Mouse (Mus musculus): ENCODE measurements around the gene Tmem56. TPM values are rescaled to one million over a fixed set of nuclear protein-coding genes. Genes with fewer than 3 reads are reported as not detected.

The Tmem56 gene
- polyA plus RNA-seq, 1 experiment from 2014 or later: 1.7 TPM

DNA sequence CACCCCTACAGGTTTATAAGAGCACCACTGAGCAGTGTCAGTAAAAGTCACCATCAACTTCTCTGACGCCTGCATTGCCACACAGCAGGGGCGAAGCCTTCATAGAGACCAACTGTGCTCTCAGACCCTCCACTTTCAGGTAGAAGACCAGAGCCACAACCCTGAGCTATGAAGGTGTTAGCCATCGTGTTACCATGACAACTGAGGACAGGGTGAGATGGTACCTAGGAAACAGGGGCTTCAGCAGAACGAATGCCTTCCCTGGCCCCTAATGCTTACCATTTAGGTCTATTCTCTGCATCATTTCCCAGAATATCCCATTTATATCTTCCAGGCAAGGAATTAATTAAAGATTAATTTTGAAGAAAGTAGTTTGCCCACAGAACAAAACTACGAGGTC is 26.0 kb upstream of the Tmem56 start:
- no peaks in the 10 kb centered on the region for H3K36me3 ChIP-seq (ENCODE audit: insufficient read depth, low read length)
- H3K4me3 ChIP-seq (replicated peaks; ENCODE audit: low read depth, low read length): no peak overlapping the region
- no peak for TF ChIP-seq CTCF (IDR thresholded peaks at IDR 0.05; ENCODE audit: low read depth)
- H3K27ac ChIP-seq: no peak overlapping the region
- H3K9me3 ChIP-seq (replicated peaks; ENCODE audit: low read length): no peaks in the 10 kb centered on the region
- H3K27me3 ChIP-seq (ENCODE audit: insufficient read depth, low read length): no peaks in the 10 kb centered on the region
- H3K4me1 ChIP-seq (replicated peaks; ENCODE audit: insufficient read depth, low read length): no peaks in the 10 kb centered on the region
- 81% methylated on average over 5 of the region's 5 CpGs for WGBS
- no peak overlapping the region for H3K4me2 ChIP-seq (ENCODE audit: low read length)
- H3K9ac ChIP-seq (ENCODE audit: low read depth, low read length): no peak overlapping the region
- no peak for DNase-seq (ENCODE audit: low spot score)
- no peak for ATAC-seq (replicated peaks; ENCODE audit: low FRiP score, low read depth)

DNA sequence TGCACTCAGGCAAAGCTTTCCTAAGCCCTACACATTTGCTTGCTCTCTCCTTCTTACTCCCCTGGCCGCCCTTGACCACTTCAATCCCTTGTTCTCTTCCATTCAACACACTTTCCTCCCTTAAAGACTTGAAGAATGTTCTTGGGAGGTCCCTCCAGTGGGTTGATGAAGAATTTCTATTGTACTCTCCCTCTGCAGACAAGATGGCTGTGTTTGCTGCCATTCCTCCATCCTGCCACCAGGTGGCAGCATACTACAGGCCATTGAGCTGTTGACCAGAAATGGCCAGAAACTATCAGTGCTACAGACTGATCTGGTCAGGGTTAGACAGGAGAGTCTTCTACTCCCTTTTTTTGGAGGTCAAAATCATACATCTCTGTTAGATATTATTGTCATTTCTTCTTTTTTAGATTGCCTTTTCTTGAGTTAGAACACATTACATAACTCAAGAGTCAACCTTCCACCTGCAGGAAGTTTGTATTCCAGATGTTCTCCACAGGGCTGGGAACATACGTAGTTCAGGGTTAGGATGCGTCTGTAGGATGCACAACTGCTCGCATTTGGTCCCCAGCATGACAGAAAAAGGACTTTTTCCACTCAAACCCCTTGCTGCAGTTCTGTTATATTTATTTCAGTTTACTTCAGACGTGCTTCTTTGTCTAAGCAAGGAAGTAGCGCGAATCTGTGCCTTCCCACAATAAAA is 24.8 kb upstream of the Tmem56 start:
- Histone ChIP-seq H3K4me1 (replicated peaks; ENCODE audit: insufficient read depth, low read length) (no peaks in the 10 kb centered on the region), H3K9ac (ENCODE audit: low read depth, low read length) (no peak overlapping the region), H3K4me2 (ENCODE audit: low read length) (no peak overlapping the region), H3K9me3 (replicated peaks; ENCODE audit: low read length) (no peaks in the 10 kb centered on the region), H3K27me3 (ENCODE audit: insufficient read depth, low read length) (no peaks in the 10 kb centered on the region), H3K36me3 (ENCODE audit: insufficient read depth, low read length) (no peaks in the 10 kb centered on the region), H3K27ac (no peak overlapping the region), H3K4me3 (replicated peaks; ENCODE audit: low read depth, low read length) (no peak overlapping the region)
- DNase-seq (ENCODE audit: low spot score) (peak; percentile 93), ATAC-seq (replicated peaks; ENCODE audit: low FRiP score, low read depth) (peak; percentile 75)
- WGBS: 76% methylated on average over 7 of the region's 7 CpGs
- peak; percentile 99 for TF ChIP-seq CTCF (IDR thresholded peaks at IDR 0.05; ENCODE audit: low read depth)

DNA sequence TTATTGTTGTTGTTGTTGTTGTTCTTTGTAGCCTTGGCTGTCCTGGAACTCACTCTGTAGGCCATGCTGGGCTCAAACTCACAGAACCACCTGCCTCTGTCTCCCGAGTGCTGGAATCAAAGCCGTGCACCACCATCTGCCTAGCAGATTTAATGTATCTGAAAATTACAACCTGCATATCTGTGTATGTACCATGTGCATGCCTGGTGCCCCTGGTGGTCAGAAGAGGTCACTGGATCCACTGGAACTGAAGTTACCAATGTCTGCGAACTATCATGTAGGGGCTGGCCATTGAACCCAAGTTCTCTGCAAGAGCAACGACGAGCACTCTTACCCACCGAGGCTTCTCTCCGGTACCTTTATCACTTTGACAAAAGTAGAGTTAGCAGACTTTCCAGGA is 23.7 kb upstream of the Tmem56 start:
- ATAC-seq (replicated peaks; ENCODE audit: low FRiP score, low read depth) (0 out of 2 replicates have a peak, but pooled peaks have one; percentile 26), DNase-seq (ENCODE audit: low spot score) (no peak)
- no peaks in the 10 kb centered on the region for H3K27me3 ChIP-seq (ENCODE audit: insufficient read depth, low read length)
- H3K4me1 ChIP-seq (replicated peaks; ENCODE audit: insufficient read depth, low read length): no peaks in the 10 kb centered on the region
- peak; percentile 46; the same call in 1 of the 2 replicates for TF ChIP-seq CTCF (IDR thresholded peaks at IDR 0.05; ENCODE audit: low read depth)
- H3K36me3 ChIP-seq (ENCODE audit: insufficient read depth, low read length): no peaks in the 10 kb centered on the region
- H3K9ac ChIP-seq (ENCODE audit: low read depth, low read length): no peak overlapping the region
- H3K4me3 ChIP-seq (replicated peaks; ENCODE audit: low read depth, low read length): no peak overlapping the region
- no peak overlapping the region for H3K4me2 ChIP-seq (ENCODE audit: low read length)
- WGBS: 92% methylated on average over 7 of the region's 7 CpGs
- H3K27ac ChIP-seq: no peak overlapping the region
- no peaks in the 10 kb centered on the region for H3K9me3 ChIP-seq (replicated peaks; ENCODE audit: low read length)

DNA sequence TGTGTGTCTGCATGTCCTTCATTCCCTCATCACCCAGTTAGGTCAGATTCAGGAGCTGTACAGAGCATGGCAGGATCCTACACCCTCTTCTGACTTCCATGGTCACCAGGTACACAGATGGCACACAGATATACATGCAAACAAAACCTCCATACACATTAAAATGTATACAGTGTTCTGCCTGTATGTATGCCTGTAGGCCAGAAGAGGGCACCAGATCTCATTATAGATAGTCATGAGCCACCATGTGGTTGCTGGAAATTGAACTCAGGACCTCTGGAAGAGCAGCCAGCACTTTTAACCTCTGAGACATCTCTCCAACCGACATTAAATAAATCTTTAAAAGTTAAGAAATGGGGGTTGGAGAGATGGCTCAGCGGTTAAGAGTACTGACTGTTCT is 11.3 kb upstream of the Tmem56 start:
- Histone ChIP-seq H3K27ac (no peak overlapping the region), H3K27me3 (ENCODE audit: insufficient read depth, low read length) (no peaks in the 10 kb centered on the region), H3K4me1 (replicated peaks; ENCODE audit: insufficient read depth, low read length) (0 out of 2 replicates have a peak, but pooled peaks cover 3% of the 10 kb centered on the region), H3K4me2 (ENCODE audit: low read length) (no peak overlapping the region), H3K9me3 (replicated peaks; ENCODE audit: low read length) (no peaks in the 10 kb centered on the region), H3K9ac (ENCODE audit: low read depth, low read length) (no peak overlapping the region), H3K4me3 (replicated peaks; ENCODE audit: low read depth, low read length) (no peak overlapping the region), H3K36me3 (ENCODE audit: insufficient read depth, low read length) (no peaks in the 10 kb centered on the region)
- 79% methylated on average over 2 of the region's 2 CpGs for WGBS
- TF ChIP-seq CTCF (IDR thresholded peaks at IDR 0.05; ENCODE audit: low read depth): peak; percentile 53; the same call in 1 of the 2 replicates
- no peak for DNase-seq (ENCODE audit: low spot score)
- ATAC-seq (replicated peaks; ENCODE audit: low FRiP score, low read depth): no peak

DNA sequence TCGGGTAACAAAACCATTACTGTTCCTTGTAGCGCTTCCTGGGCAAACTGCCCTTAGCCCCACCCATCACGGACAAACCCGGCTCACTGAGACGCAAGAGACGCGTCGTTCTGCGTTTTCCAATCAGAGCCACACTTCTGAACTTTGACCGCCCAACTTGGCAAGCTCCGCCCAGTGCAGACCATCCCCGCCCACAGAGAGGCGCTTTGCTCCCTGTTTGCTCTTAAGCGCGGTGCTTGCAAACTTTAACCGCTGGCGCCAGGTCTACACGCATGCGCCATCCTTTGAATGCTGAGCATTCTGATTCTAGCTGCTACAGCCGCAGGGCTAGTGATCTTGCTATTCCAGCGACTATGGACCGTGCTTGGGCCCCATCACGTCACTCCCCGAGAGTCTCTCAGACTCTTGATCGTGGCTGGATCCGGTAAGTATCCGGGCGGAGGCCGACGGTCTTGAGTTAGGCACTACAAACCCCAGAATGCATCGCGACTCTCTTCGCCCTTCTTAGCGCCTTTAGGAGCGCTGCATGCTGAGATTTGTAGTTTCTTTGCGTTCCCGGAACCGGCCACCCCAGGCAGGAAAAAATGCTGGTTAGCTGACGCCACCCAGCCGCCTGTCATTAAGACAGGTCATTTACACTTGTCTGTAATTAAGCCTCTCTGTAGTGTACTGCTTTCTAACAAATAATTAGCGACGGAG is 8.8 kb upstream of the Tmem56 start, which contains the start of gene Alg14:
TSS of gene Alg14 (plus strand) at position 214 of the 699 bp plus-strand sequence.
- Histone ChIP-seq H3K27me3 (ENCODE audit: insufficient read depth, low read length) (no peaks in the 10 kb centered on the region), H3K4me1 (replicated peaks; ENCODE audit: insufficient read depth, low read length) (0 out of 2 replicates have a peak, but pooled peaks cover 3% of the 10 kb centered on the region), H3K27ac (peak within 1 kb of the TSS; percentile 97), H3K4me2 (ENCODE audit: low read length) (peak within 1 kb of the TSS; percentile 73), H3K9me3 (replicated peaks; ENCODE audit: low read length) (no peaks in the 10 kb centered on the region), H3K36me3 (ENCODE audit: insufficient read depth, low read length) (no peaks in the 10 kb centered on the region), H3K4me3 (replicated peaks; ENCODE audit: low read depth, low read length) (peak within 1 kb of the TSS; percentile 70), H3K9ac (ENCODE audit: low read depth, low read length) (peak within 1 kb of the TSS; percentile 67)
- ATAC-seq (replicated peaks; ENCODE audit: low FRiP score, low read depth) (peak; percentile 97), DNase-seq (ENCODE audit: low spot score) (peak; percentile 99)
- under 1% methylated on average over 42 of the region's 42 CpGs for WGBS
- peak; percentile 38; the same call in 1 of the 2 replicates for TF ChIP-seq CTCF (IDR thresholded peaks at IDR 0.05; ENCODE audit: low read depth)

DNA sequence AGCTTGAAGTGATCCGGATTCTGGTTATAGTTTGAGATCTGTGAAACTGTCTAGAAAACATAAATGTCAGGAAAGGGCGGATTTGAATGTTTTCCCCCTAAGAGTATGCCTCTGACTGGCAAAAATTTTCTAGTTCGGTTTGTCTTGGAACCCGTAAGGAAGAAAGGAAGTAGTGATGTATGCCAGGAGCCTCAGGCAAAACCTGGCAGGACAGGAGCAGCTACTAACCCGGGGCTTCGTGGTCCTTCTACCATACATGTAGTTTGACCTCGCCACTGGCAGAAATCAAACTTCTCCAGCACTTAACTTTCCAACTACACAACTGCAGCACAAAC is 8.3 kb upstream of the Tmem56 start:
- Histone ChIP-seq H3K4me3 (replicated peaks; ENCODE audit: low read depth, low read length) (peak overlapping the region; percentile 70), H3K4me2 (ENCODE audit: low read length) (peak overlapping the region; percentile 73), H3K27me3 (ENCODE audit: insufficient read depth, low read length) (no peaks in the 10 kb centered on the region), H3K9me3 (replicated peaks; ENCODE audit: low read length) (no peaks in the 10 kb centered on the region), H3K27ac (peak overlapping the region; percentile 97), H3K9ac (ENCODE audit: low read depth, low read length) (peak overlapping the region; percentile 67), H3K36me3 (ENCODE audit: insufficient read depth, low read length) (no peaks in the 10 kb centered on the region), H3K4me1 (replicated peaks; ENCODE audit: insufficient read depth, low read length) (0 out of 2 replicates have a peak, but pooled peaks cover 3% of the 10 kb centered on the region)
- ATAC-seq (replicated peaks; ENCODE audit: low FRiP score, low read depth) (peak; percentile 27), DNase-seq (ENCODE audit: low spot score) (no peak)
- WGBS: 4% methylated on average over 7 of the region's 7 CpGs
- no peak for TF ChIP-seq CTCF (IDR thresholded peaks at IDR 0.05; ENCODE audit: low read depth)

Data from kidney, postnatal 0 days (tissue).